Mouse (Mus musculus) neural tube, embryonic 10.5 days (tissue): ENCODE measurements around the gene Lck.

Source experiments
- DNase-seq: peaks from one replicate; pipeline ENCODE4 v3.0.0-alpha.2; 2017; ENCODE audit warnings: low spot score; ENCODE audit errors: extremely low spot score

Lck gene

DNA sequence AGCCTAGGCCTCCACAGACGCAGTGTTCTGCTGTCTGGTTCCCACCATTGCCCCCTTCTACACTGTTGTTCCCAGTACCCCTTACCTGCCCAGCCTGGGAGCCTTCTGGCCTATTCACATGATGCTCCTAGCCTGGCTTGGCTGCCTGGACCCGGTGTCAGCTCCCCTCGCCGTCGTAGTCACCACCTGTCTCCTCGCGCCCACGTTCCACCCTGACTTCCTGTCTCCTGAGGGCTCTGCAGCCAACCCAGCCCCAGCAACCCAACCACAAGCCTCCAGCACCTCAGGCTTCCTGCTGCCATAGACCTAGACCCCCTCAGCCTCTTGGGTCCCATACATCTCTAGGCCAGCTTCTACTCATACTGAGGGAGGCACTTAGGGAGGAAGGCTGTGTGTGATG is at the start of gene Lck:
Gene Lck (minus strand): TSS at position 212 of the 400 bp plus-strand sequence.
- DNase-seq = no peak

GRCm38 (mm10) chr4:129622803-129623535 is 49.5 kb upstream of the Lck start:
- no peak for DNase-seq

GRCm38 (mm10) chr4:129622120-129622802 is 48.8 kb upstream of the Lck start:
- DNase-seq = no peak

- no peak for DNase-seq
These were observed 47.9 kb upstream of the Lck start for GRCm38 (mm10) chr4:129621283-129621841.

DNA sequence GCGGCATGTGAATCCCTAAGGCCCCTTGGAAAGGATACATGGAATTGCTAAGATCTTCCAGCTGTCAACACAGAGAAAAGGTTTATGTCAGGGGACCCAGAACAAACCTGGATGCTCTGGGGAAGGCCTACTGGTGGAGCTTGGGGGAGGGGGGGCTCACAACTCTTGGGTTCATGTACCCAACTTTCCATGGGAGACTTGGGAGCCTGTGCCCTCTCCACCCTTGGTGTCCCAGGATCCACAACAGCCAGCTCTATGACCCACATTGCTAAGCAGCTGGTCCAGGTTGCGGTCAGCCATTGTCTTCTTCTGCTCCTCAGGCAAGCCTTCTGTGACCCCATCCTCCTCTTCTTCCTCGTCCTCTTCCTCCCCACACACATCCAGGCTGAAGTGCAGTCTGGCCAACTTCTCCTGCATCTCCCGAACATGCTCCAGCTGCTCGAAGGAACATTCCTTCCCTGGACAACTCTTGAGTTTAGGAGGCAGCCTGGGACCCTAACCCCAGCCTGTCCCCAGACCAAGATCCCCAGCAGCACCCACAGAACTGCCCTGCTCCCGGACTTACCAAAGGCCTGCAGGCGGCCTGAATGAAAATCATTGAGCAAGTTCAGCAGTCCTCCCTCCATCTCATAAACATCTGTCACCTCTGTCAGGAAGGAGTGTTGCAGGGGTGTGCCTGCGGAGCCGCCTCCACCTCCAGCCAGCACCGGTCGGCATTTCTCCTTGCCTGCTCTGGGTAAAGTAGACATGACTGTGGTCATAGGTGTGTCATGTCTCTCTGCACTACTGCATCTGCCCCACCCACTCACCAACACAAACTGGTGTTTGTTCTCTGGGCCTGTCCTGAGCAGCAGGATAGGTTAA is 47.2 kb upstream of the Lck start:
- no peak for DNase-seq

DNA sequence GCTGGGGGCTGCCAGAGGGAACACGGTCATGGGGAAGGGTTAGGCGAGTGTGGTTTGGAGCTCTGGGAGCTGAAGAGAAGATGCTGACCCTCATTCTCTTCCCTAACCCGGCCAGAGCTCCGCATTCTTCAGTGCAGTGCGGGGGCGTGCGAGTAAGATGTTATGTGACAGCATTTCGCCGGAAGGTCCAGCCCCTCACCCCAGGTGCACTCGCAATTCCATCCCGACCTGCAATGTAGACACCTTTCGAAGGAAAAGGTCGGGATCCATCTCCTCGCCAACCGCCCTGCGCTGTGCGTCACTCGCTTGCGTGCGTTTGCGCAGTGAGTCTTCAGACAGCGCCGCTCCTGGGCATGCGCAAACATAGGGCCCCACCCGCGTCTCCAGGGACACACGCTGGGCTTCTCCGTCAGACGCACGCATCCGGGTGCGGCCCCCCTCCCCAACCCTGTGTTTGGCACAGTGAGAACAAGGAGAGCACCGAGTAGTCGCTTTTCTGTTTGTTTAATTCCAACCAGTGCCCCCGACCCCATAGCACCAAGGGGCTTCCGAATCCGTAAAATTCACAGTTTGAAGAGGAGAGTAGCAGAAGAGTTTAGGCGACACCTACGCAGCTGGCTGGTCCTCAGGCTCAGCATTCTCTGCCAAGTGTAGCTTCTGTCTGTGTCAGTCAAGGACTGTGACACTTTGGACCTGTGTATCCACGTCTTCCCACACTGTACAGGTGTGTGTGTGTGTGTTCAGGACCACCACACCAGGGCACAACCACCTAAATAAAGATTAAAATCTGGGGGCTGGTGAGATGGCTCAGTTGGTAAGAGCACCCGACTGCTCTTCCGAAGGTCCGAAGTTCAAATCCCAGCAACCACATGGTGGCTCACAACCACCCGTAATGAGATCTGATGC is 45.6 kb upstream of the Lck start, which contains the start of gene Iqcc:
Gene Iqcc (minus strand): TSS at position 314 of the 906 bp plus-strand sequence.
- DNase-seq = peak; percentile 90

- no peak for DNase-seq
These were observed 44.6 kb upstream of the Lck start for GRCm38 (mm10) chr4:129618031-129618430.

GRCm38 (mm10) chr4:129617121-129617641 is 43.7 kb upstream of the Lck start:
- no peak for DNase-seq

DNA sequence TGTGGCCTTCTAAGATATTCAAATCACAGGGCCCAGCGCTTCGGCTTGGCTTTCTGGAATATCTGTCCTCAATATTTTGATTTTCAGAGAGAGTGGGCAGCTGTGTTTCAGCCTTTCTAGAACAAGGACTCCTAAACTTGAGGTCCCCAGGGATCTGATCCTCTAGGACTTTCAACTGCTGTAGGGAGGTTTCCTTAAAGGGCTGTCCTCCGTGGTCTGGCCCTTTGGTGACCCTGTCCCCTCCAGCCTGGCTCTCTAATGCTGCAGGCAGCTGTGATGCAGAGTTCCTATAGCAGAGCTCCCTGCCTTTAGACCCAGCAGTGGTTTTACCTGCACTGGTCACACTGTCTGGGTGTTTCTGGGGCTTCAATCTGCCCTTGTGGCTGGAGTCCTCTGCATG is 43.2 kb upstream of the Lck start:
- DNase-seq = no peak

GRCm38 (mm10) chr4:129615801-129616290 is 42.4 kb upstream of the Lck start:
- DNase-seq = no peak

- no peak for DNase-seq
These were observed 40.7 kb upstream of the Lck start, which contains the start of gene Dcdc2b for GRCm38 (mm10) chr4:129614093-129614492. Dcdc2b (minus strand) TSS chr4:129614257.

GRCm38 (mm10) chr4:129610472-129610871 is 37.0 kb upstream of the Lck start:
- no peak for DNase-seq

DNA sequence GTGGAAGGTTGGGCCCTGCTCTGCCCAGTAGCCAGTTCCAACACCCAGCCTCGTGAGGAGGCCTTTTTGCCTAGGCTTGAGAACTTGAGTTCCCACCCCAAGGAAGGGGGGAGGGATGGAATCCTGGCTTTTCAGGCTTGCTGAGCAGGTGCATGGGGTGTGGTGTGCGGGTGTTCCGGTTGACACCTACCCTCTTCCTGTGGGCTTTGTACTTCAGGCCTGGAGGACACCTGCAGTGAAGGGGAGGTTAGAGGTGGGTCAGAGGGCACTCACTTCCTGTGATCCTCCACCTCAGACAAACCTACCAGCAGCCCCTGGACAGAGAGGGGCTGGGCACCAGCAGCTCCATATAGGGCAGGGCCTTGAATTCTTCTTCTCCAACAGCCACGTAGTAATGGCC is 36.6 kb upstream of the Lck start:
- DNase-seq = no peak

- DNase-seq = no peak
These were observed 35.7 kb upstream of the Lck start for GRCm38 (mm10) chr4:129609139-129609631.

- peak; percentile 84 for DNase-seq
These were observed 35.1 kb upstream of the Lck start for GRCm38 (mm10) chr4:129608426-129609025.

GRCm38 (mm10) chr4:129600233-129601158 is 27.1 kb upstream of the Lck start, which contains the start of the genes Eif3i and Tmem234:
Eif3i (minus strand) TSS chr4:129600648.
Tmem234 (plus strand) TSS chr4:129600668.
- DNase-seq = peak; percentile 88

DNA sequence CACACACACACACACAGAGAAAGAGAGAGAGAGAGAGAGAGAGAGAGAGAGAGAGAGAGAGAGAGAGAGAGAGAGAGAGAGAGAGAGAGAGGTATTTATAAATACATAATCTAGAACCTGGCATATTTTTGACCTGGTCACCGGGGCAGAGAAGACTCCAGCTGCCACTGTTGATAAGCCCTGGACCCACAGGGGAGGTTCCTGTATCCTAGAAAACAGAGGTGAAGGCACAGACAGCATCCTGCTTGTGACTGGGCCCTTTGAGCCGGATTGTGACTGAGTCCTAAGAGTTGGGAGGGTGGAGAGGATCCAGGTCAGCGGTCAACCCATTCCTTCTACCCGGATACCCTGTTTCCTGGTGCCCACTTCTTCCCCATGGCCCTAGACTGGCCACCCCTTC is 15.4 kb upstream of the Lck start:
- DNase-seq = no peak

- DNase-seq = no peak
These were observed 13.5 kb upstream of the Lck start for GRCm38 (mm10) chr4:129586943-129587342.
